Mouse (Mus musculus): ENCODE data around the gene Gm4450. TPM values are rescaled to one million over a fixed set of nuclear protein-coding genes. Genes with fewer than 3 reads are reported as not detected.
"Not testable (repeated sequence)": the region's sequence is repeated elsewhere in the genome, so short reads cannot be mapped to it uniquely, and the experiment has no call there.

The Gm4450 gene
- total RNA-seq, 2 experiments from 2014 or later, result not detected

DNA sequence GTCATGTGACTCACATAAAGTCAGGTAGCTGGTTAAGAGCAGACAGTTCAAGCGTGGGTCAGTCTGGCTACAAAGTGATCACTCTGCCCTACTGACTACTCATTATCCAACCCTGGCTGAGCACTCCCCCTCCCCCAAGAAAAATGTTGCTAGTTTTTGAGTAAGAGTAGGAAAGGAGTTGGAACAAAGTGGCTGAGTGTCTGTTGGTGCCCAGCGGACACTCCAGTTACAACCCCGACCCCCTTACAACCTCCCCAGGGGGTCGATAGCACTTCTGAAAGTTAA lies 37.2 kb downstream of the Gm4450 start:
- DNase-seq, result no peak
- intact Hi-C loops (cut with DNase I), result loop anchor here (5.0 to 10.0 kb wide), 2 partner anchors 37 to 395 kb away; partner anchors contain the start of gene Zfp697

DNA sequence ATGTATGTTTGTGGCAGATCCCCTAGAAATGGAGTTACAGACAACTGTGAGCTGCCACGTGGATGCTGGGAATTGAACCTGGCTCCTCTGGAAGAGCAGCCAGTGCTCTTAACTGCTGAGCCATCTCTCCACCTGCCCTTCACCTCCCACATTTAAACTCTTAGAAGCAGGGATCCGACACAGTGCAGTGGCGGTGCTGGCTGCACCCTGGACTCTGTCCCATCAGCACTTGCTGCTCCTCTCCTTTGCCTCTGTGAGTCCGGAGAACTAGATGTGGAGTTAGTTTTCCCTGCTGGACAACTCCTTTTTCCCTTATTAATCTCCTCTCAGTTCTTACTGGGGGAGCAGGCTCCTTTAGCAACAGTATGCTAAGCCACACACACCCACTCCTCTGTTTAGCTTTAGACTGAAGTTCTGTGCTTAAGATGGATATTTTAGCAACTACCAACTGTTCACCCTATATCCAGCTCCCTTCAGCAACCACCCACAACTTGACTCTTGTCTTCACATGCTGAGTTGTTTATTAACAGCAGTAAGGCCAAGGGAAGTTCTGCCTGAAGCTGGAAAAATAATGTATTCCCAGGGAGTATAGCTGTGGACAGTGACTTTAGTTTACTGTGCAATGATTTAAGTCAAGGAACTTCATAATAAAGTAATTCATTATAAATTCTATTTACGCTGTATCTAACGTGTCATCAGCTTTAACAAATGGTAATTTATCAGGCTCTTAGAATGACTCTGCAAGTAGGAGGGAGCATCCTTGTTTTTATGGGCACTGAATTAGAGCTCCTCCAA lies 37.7 kb downstream of the Gm4450 start:
- intact Hi-C loops (cut with DNase I), result loop anchor here (5.0 to 10.0 kb wide), 2 partner anchors 37 to 394 kb away; partner anchors contain the start of gene Zfp697
- DNase-seq, result no peak

DNA sequence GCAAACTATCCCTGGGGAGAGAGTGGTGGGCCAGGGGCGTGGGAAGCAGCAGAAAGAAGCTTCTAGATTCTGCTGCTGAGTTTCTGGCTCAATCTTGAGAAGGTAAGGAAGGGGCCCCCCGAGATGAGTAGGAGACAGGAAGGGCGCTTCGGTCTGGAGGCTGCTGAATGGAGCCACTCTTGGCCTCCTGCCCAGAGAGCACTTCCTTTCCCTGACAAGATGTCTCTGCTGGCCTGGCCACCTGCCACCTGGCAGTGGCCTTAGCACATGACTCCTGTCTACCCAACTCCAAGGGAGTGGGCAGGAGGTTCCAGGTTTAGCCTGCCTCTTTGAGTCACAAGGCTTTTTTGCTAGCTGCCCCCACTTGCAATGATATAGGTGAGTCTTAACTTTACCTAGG lies 39.6 kb downstream of the Gm4450 start:
- peak; percentile 92 to 94 for DNase-seq
- intact Hi-C loops (cut with DNase I), result loop anchor here (5.0 to 10.0 kb wide), 2 partner anchors 35 to 393 kb away; partner anchors contain the start of gene Zfp697

DNA sequence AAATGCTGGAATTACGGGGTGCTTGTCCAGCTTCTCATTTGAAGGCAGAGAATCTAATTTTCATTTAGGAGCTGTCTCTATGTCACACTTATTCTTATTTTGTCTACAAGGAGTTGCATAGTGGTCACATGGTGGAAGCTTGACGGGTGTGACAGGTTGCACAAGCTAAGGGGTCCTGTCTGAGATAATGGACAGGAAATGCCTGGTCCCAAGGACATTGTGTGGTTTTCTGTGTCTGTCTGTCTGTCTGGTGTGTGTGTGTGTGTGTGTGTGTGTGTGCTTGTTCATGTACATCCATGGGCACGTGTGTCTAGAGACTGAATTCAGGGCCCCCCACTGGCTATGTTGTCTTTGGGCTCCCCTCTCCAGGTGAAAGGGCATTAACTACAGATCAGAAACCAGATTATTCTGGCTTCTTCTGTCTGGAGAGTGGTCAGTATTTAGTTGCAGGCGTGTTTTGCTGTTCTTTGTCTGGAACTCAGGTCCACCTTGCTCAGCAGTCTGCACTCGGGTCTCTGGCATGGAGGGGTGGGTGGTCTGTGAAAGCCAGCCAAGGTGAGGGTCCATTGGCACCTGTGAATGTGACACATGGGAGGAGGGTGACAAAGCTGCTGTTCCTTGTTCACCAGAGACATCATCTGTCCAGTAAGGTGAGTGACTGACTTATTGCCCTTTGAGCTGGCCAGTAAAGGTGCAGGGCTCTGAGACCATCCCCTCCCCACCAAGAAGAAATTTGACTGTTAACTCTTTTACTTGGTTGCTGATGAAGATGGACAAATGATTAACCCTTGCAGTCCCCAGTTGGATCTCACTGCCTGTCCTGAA lies 40.3 kb downstream of the Gm4450 start:
- DNase-seq, result no peak
- intact Hi-C loops (cut with DNase I), result loop anchor here (5.0 to 10.0 kb wide), 2 partner anchors 34 to 392 kb away; partner anchors contain the start of gene Zfp697

DNA sequence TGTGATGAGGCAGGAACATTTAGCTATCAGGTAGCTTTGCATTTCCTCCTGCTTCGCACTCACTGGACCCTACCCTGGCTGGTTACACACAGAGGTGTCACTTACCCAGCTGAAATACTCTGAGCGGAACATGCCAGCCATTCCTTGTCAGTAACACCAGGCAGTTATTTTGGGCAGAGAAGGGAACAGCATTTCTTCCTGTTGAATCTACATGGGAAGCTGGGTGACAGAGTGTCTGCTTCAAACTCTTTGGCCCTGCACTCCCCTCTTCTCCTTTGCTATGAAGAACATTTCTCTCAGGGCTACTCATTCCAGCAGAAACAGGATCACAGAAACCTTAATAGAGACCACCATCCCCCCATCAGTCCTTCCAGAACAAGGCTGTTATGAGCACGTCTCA lies 42.6 kb downstream of the Gm4450 start:
- intact Hi-C loops (cut with DNase I), result loop anchor here (10.0 kb wide), 1 partner anchor 389 kb away; no protein-coding TSS in a partner anchor
- peak; percentile 58 to 61 for DNase-seq

DNA sequence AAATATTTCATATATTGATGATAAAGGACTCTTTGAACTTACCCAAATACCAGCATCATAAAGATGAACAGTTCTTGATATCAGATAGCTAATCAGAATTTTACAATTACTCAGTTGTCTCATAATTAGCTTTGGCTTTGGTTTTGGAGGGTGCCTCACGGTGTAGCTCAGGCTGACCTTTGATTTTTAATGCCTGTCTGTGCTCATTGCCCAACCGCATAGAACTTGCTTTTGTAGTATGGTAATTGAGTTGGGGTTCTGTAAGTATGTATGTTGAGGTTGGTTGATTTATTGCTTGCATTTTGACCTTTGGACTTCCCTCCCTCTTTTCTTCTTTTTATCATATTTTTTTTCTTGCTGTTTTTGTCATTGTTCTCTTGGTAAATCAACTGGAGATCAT lies 43.2 kb downstream of the Gm4450 start:
- no peak for DNase-seq
- intact Hi-C loops (cut with DNase I), result loop anchor here (2.0 to 10.0 kb wide), 2 partner anchors 19 to 389 kb away; no protein-coding TSS in a partner anchor

DNA sequence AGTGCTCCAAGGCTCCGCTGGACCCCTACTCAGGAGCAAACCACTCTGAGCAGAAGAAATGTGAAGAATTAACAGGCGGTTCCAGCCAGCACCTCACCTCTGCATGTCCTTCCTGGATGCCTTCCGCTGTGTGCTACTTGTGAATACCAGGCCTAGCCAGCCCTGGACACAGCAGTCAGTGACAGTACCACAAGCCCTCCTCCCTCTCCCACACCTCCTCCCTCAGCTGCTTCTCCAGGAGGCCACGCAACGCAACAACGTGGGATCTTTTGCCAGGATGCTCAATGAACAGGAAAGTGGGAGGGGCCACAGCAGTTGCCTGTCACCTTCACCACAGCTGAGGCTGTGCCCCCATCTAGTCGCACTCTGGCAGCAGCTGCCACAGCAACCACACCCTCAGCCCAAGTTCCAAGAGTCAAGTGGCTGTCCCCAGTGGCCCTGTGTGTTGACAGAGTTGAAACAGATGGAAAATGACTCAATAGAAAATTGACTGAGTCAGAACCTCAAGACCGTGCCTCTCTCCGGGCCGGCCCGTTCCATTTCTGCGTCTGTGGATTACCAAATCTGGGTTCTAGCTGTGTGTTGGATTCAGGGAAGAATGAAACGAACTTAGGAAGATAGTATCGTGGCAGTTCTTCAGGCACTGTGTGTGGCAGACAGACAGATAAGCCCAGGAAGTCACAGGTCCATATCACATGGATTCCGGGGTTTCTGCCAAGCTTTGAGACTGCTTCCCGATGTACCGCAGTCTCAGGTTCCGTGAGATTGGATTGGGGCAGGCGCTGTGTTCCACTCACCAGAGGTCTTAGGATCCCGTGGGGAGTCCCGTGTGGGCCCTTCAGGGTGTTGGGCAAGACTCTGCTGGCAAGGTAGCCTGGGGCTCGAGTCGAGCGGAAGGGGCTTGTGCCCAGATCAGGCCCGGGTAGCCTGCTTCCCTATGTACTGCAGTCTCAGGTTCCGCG lies 46.0 kb downstream of the Gm4450 start:
- intact Hi-C loops (cut with DNase I), result loop anchor here (10.0 kb wide), 1 partner anchor 386 kb away; no protein-coding TSS in a partner anchor
- DNase-seq, result peak in 1 of 2 experiments; percentile 54

DNA sequence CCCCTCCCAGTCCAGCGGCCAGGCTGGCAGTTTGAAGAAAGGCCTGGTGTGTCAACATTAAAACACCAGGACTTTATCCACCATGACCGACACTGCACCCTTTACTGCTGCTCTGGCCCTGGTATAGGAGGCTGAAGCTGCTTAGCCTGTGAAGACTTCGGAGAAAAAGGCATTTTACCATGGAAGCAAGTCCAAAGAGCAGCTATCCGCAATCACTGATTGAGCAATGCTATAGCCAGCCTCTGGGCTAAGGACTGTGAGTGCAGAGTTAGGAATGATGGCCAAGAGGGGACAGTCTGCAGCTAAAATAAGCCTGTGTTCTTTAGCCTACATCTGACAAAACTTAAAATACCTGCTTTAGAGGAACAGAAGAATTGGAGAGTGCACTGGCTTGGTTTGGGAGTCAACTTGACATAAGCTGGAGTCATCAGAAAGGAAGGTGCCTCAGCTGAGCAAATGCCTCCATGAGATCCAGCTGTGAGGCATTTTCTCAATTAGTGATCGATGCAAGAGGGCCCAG lies 49.6 kb downstream of the Gm4450 start:
- not testable (repeated sequence) for DNase-seq
- intact Hi-C loops (cut with DNase I), result loop anchor here (10.0 kb wide), 2 partner anchors 1223 to 1253 kb away; partner anchors contain the start of gene Acp6

DNA sequence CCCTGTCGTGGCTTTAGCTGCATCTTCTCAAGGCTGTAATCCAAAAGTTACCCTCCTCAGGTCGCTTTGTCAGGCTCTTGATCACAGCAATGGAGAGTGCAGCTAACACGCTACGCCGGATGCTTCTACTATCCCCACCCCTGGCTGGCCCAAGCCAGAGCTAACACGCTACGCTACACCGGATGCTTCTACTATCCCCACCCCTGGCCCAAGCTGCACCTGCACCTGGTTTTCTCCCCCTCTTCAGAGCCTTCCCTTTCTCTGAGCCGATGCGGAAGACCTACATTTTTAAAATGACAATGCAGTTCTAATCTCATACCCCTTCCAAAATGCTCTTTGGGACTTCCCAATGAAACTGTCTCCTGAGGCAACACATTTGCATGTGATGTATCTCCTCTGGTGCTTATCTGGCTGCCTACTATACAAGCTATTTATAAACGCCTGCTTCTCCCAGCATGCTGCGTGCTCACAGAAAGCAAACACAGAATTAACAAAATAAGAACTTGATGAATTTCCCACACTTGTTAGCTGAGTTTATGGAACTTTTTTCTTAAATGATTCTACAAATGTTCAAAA lies 50.3 kb downstream of the Gm4450 start:
- peak in 1 of 2 experiments; percentile 45 for DNase-seq
- intact Hi-C loops (cut with DNase I), result loop anchor here (10.0 kb wide), 2 partner anchors 1222 to 1252 kb away; partner anchors contain the start of gene Acp6

DNA sequence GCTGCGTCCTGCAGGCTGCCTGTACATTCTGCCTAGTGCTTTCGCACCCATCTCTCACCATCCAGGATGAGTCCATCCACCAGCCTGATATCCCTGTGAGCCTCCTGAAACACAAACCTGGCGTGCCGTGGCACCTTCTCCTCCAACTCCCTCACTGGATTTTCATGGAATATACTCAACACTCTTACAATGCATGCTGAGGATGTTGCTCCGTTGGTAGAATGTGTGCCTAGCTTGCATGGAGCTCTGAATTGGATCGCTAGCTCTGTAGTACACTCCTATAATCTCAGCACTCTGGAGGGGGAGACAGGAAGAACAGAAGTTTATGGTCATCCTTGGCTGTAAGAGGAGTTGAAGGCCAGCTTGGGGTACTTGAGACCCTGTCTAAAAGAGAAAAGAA lies 51.0 kb downstream of the Gm4450 start:
- intact Hi-C loops (cut with DNase I), result loop anchor here (10.0 kb wide), 2 partner anchors 1221 to 1251 kb away; partner anchors contain the start of gene Acp6
- not testable (repeated sequence) for DNase-seq

DNA sequence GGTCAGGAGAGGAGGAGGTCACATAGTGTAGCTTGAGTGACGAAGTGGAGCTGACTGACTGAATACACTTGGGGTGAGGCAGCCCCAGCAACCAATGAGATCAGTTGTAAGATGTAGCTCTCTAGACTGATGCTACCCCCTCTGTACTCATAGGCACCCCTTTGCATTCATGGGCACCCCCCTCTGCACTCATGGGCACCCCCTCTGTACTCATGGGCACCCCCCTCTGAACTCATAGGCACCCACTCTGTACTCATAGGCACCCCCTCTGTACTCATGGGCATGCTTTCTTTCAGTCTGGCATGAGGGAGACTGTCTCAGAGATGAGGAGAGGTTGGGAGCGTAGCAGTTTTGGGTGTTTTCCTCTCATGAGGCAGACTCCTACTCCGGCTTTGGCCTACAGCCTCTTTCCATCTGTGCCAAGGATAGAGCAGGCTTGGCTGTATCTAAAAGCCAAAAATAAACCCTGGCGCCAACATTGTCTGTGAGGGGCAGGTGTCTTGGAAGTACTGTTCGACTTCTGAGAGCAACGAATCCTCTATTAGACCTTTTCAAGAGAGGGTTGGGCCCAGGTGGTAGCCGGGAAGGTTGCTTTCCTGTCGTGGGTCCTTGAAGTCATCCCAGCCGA lies 52.5 kb downstream of the Gm4450 start:
- intact Hi-C loops (cut with DNase I), result loop anchor here (10.0 kb wide), 2 partner anchors 1220 to 1250 kb away; partner anchors contain the start of gene Acp6
- peak; percentile 61 to 69 for DNase-seq

Other genes with a start within 250 kb of the Gm4450 start
- gene Reg4, start 235.0 kb downstream of the Gm4450 start, total RNA-seq (2021), result not detected
- gene Hmgcs2, start 176.7 kb downstream of the Gm4450 start, total RNA-seq (2021), result 100 to 1,000 TPM; 183 to 241 TPM
- 1 to 10 TPM; 5.9 to 7.4 TPM for gene Phgdh, start 117.1 kb downstream of the Gm4450 start, total RNA-seq (2021)
- 1 to 10 TPM; 7.9 to 8.6 TPM for gene Zfp697, start 74.7 kb downstream of the Gm4450 start, total RNA-seq (2021)
- not detected for gene Hsd3b4, start 53.4 kb upstream of the Gm4450 start, total RNA-seq (2021)
- not detected for gene Gm10681, start 131.7 kb upstream of the Gm4450 start, total RNA-seq (2021)
- not detected for gene Hsd3b5, start 173.1 kb upstream of the Gm4450 start, total RNA-seq (2021)

Data from heart, postnatal 10 days (tissue).